In the genomic region with DNA sequence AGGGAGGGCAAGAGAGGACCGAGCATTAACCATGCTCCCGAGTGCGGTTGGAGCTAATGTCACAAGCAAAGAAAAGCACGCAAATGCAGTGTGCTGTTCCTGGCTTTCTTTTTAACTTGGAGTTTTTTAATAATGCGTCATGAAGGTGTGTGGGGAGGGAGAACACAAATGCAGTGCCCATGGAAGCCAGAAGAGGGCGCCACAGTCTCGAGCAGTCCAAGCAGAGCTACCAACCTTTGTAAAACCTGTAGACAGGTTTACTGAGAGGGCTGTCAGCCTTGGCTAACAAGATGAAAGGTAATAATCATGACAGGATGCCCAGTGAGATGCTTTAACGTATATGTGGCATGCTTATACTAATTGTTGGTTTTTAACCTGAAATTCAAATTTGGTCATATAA, we compare ENCODE assay signal across 8 mouse cellular contexts. TPM values are rescaled to one million over a fixed set of nuclear protein-coding genes. Genes with fewer than 3 reads are reported as not detected.
DNase-seq lines count a peak whose midpoint lies in the region; ATAC-seq lines count a peak whose summit lies in the region.

No protein-coding gene starts in this region.

- H3K4me1 ChIP-seq in liver, embryonic 15.5 days (replicated peaks), result peaks cover 38% of the 10 kb centered on the region
- peaks cover 63% of the 10 kb centered on the region for H3K4me1 ChIP-seq in neural tube, embryonic 15.5 days

- no peaks in the 10 kb centered on the region for H3K9me3 ChIP-seq in liver, embryonic 15.5 days (replicated peaks)
- no peaks in the 10 kb centered on the region for H3K9me3 ChIP-seq in neural tube, embryonic 15.5 days (replicated peaks)

- H3K9ac ChIP-seq in liver, embryonic 15.5 days, result no peak overlapping the region
- 0 out of 2 replicates have a peak overlapping the region, but pooled peaks have one; percentile 21 for H3K9ac ChIP-seq in neural tube, embryonic 15.5 days (replicated peaks)

- 0 out of 2 replicates have a peak overlapping the region, but pooled peaks have one; percentile 79 for H3K4me2 ChIP-seq in liver, embryonic 15.5 days
- H3K4me2 ChIP-seq in neural tube, embryonic 15.5 days, result peak overlapping the region; percentile 79

- 9% methylated on average over 8 of the region's 8 CpGs for WGBS in liver, embryonic 15.5 days (ENCODE audit: insufficient replicate concordance)
- 8% methylated on average over 8 of the region's 8 CpGs for WGBS in neural tube, embryonic 15.5 days

- no peak overlapping the region for H3K27ac ChIP-seq in liver, embryonic 15.5 days (replicated peaks)
- peak overlapping the region; percentile 68 for H3K27ac ChIP-seq in neural tube, embryonic 15.5 days (replicated peaks)

- peak; percentile 83 for DNase-seq in A20 (ENCODE audit: low read depth, low spot score)
- peak; percentile 67 to 90 for DNase-seq in adrenal gland, adult (ENCODE audit: inconsistent age in 2 of 2, low spot score in 1 of 2)
- DNase-seq in embryo, embryonic 10 days (ENCODE audit: low spot score), result peak; percentile 78
- DNase-seq in gastrocnemius, postnatal 36 days, result peak; percentile 55 to 62
- peak; percentile 57 to 86 for DNase-seq in kidney, postnatal 36 days
- peak; percentile 55 to 64 for DNase-seq in thymus, adult 18-20 months

- peaks cover 45% of the 10 kb centered on the region for H3K27me3 ChIP-seq in liver, embryonic 15.5 days
- no peaks in the 10 kb centered on the region for H3K27me3 ChIP-seq in neural tube, embryonic 15.5 days (replicated peaks)

- H3K4me3 ChIP-seq in liver, embryonic 15.5 days (replicated peaks), result no peak overlapping the region
- H3K4me3 ChIP-seq in neural tube, embryonic 15.5 days (replicated peaks), result peak overlapping the region; percentile 15

- intact Hi-C loops in gastrocnemius, postnatal 36 days (cut with DNase I), result loop anchor here (10.0 kb wide), 1 partner anchor 195 kb away; the partner anchor contains the start of gene Fyn

- no peaks in the 10 kb centered on the region for H3K36me3 ChIP-seq in liver, embryonic 15.5 days (replicated peaks)
- no peaks in the 10 kb centered on the region for H3K36me3 ChIP-seq in neural tube, embryonic 15.5 days

- no peak for ATAC-seq in liver, embryonic 15.5 days (ENCODE audit: insufficient read depth)
- peak; percentile 8; the same call in 1 of the 2 replicates for ATAC-seq in neural tube, embryonic 15.5 days (ENCODE audit: low FRiP score)

RNA-seq across cellular contexts. Expression of gene Ccn6, which starts 6.6 kb away (rescaled TPM):
- total RNA-seq in gastrocnemius, postnatal 36 days (2021), result not detected
- 0.10 TPM in 1 of 2 replicates, not detected in the other for polyA plus RNA-seq in liver, embryonic 15.5 days (2015; fragmentation: Nextera tagmentation; extraction: Ambion mirVana)
- polyA plus RNA-seq in neural tube, embryonic 15.5 days (2015; fragmentation: Nextera tagmentation; extraction: Ambion mirVana), result 0.65 and 0.69 TPM in 2 replicates

RNA-seq across cellular contexts. Expression of gene Tube1, which starts 36.4 kb away (rescaled TPM):
- 1 to 10 TPM in 1 of 2 experiments, under 1 TPM in 1; 0.46 to 1.0 TPM for total RNA-seq in gastrocnemius, postnatal 36 days (2021)
- 4.4 and 4.9 TPM in 2 replicates for polyA plus RNA-seq in liver, embryonic 15.5 days (2015; fragmentation: Nextera tagmentation; extraction: Ambion mirVana)
- polyA plus RNA-seq in neural tube, embryonic 15.5 days (2015; fragmentation: Nextera tagmentation; extraction: Ambion mirVana), result 7.1 and 10.2 TPM in 2 replicates

RNA-seq across cellular contexts. Expression of gene Fam229b, which starts 36.5 kb away (rescaled TPM):
- 1 to 10 TPM; 4.0 to 4.2 TPM for total RNA-seq in gastrocnemius, postnatal 36 days (2021)
- 0.89 and 0.91 TPM in 2 replicates for polyA plus RNA-seq in liver, embryonic 15.5 days (2015; fragmentation: Nextera tagmentation; extraction: Ambion mirVana)
- 23.8 and 36.8 TPM in 2 replicates for polyA plus RNA-seq in neural tube, embryonic 15.5 days (2015; fragmentation: Nextera tagmentation; extraction: Ambion mirVana)

Comparison
In these comparisons a context has a peak if more than half of its experiments do, and no peak if none do; other contexts are left out.
1. RNA of gene Fam229b, which starts 36.5 kb away (polyA plus RNA-seq): 23.8 to 36.8 TPM in neural tube, embryonic 15.5 days; 0.89 to 0.91 TPM in liver, embryonic 15.5 days; every median in the first group is over 10 times any median in the second.
2. Peak in every context shown above with its lines, with median percentiles within 50 percentile points of each other: DNase-seq.